Mouse (Mus musculus): ENCODE measurements around the gene Kif26b. TPM values are rescaled to one million over a fixed set of nuclear protein-coding genes. Genes with fewer than 3 reads are reported as not detected.

Kif26b gene
- polyA plus RNA-seq, 1 experiment from 2014 or later = 7.6 TPM

- 85% methylated on average over 4 of the region's 4 CpGs for WGBS
- Histone ChIP-seq H3K27me3 (ENCODE audit: control insufficient read depth, insufficient read depth, low read length) (no peaks in the 10 kb centered on the region), H3K9me3 (ENCODE audit: control insufficient read depth, low read depth, low read length) (no peaks in the 10 kb centered on the region), H3K4me1 (ENCODE audit: control insufficient read depth, insufficient read depth, low read length) (0 out of 2 replicates have a peak, but pooled peaks cover 3% of the 10 kb centered on the region), H3K27ac (ENCODE audit: low read length) (no peak overlapping the region), H3K4me3 (ENCODE audit: low read depth, low read length) (no peak overlapping the region), H3K9ac (replicated peaks; ENCODE audit: low read depth, low read length) (no peak overlapping the region), H3K36me3 (ENCODE audit: control insufficient read depth, insufficient read depth, low read length) (no peaks in the 10 kb centered on the region), H3K4me2 (replicated peaks; ENCODE audit: low read depth, low read length) (no peak overlapping the region)
- ATAC-seq (ENCODE audit: insufficient number of reproducible peaks, insufficient read depth, low FRiP score, low read depth) = no peak
Measured at GRCm38 (mm10) chr1:178549576-178549975, 20.7 kb downstream of the Kif26b start.

- no peak overlapping the region for H3K9ac ChIP-seq (replicated peaks; ENCODE audit: low read depth, low read length)
- WGBS = 93% methylated on average over 5 of the region's 5 CpGs
- H3K27ac ChIP-seq (ENCODE audit: low read length) = no peak overlapping the region
- H3K4me3 ChIP-seq (ENCODE audit: low read depth, low read length) = no peak overlapping the region
- H3K4me1 ChIP-seq (ENCODE audit: control insufficient read depth, insufficient read depth, low read length) = 0 out of 2 replicates have a peak, but pooled peaks cover 3% of the 10 kb centered on the region
- no peak for ATAC-seq (ENCODE audit: insufficient number of reproducible peaks, insufficient read depth, low FRiP score, low read depth)
- no peak overlapping the region for H3K4me2 ChIP-seq (replicated peaks; ENCODE audit: low read depth, low read length)
- no peaks in the 10 kb centered on the region for H3K27me3 ChIP-seq (ENCODE audit: control insufficient read depth, insufficient read depth, low read length)
- H3K36me3 ChIP-seq (ENCODE audit: control insufficient read depth, insufficient read depth, low read length) = no peaks in the 10 kb centered on the region
- no peaks in the 10 kb centered on the region for H3K9me3 ChIP-seq (ENCODE audit: control insufficient read depth, low read depth, low read length)
Measured at GRCm38 (mm10) chr1:178550477-178551047, 21.6 kb downstream of the Kif26b start.

- H3K4me3 ChIP-seq (ENCODE audit: low read depth, low read length) = no peak overlapping the region
- no peaks in the 10 kb centered on the region for H3K27me3 ChIP-seq (ENCODE audit: control insufficient read depth, insufficient read depth, low read length)
- H3K9me3 ChIP-seq (ENCODE audit: control insufficient read depth, low read depth, low read length) = no peaks in the 10 kb centered on the region
- ATAC-seq (ENCODE audit: insufficient number of reproducible peaks, insufficient read depth, low FRiP score, low read depth) = no peak
- WGBS = 87% methylated on average over 6 of the region's 6 CpGs
- no peaks in the 10 kb centered on the region for H3K36me3 ChIP-seq (ENCODE audit: control insufficient read depth, insufficient read depth, low read length)
- 0 out of 2 replicates have a peak, but pooled peaks cover 3% of the 10 kb centered on the region for H3K4me1 ChIP-seq (ENCODE audit: control insufficient read depth, insufficient read depth, low read length)
- no peak overlapping the region for H3K27ac ChIP-seq (ENCODE audit: low read length)
- H3K9ac ChIP-seq (replicated peaks; ENCODE audit: low read depth, low read length) = no peak overlapping the region
- H3K4me2 ChIP-seq (replicated peaks; ENCODE audit: low read depth, low read length) = no peak overlapping the region
Measured at GRCm38 (mm10) chr1:178552278-178552897, 23.5 kb downstream of the Kif26b start.

GRCm38 (mm10) chr1:178552898-178553284, 24.0 kb downstream of the Kif26b start:
- H3K4me1 ChIP-seq (ENCODE audit: control insufficient read depth, insufficient read depth, low read length) = 0 out of 2 replicates have a peak, but pooled peaks cover 3% of the 10 kb centered on the region
- no peak for ATAC-seq (ENCODE audit: insufficient number of reproducible peaks, insufficient read depth, low FRiP score, low read depth)
- no peak overlapping the region for H3K27ac ChIP-seq (ENCODE audit: low read length)
- H3K27me3 ChIP-seq (ENCODE audit: control insufficient read depth, insufficient read depth, low read length) = no peaks in the 10 kb centered on the region
- H3K4me3 ChIP-seq (ENCODE audit: low read depth, low read length) = no peak overlapping the region
- no peaks in the 10 kb centered on the region for H3K9me3 ChIP-seq (ENCODE audit: control insufficient read depth, low read depth, low read length)
- no peak overlapping the region for H3K4me2 ChIP-seq (replicated peaks; ENCODE audit: low read depth, low read length)
- H3K36me3 ChIP-seq (ENCODE audit: control insufficient read depth, insufficient read depth, low read length) = no peaks in the 10 kb centered on the region
- H3K9ac ChIP-seq (replicated peaks; ENCODE audit: low read depth, low read length) = no peak overlapping the region
- 53% methylated on average over 10 of the region's 10 CpGs for WGBS

- H3K9me3 ChIP-seq (ENCODE audit: control insufficient read depth, low read depth, low read length) = peaks cover 8% of the 10 kb centered on the region; the same call in 1 of the 2 replicates
- WGBS = 94% methylated on average over 8 of the region's 8 CpGs
- H3K9ac ChIP-seq (replicated peaks; ENCODE audit: low read depth, low read length) = no peak overlapping the region
- 0 out of 2 replicates have a peak, but pooled peaks cover 3% of the 10 kb centered on the region for H3K4me1 ChIP-seq (ENCODE audit: control insufficient read depth, insufficient read depth, low read length)
- no peaks in the 10 kb centered on the region for H3K27me3 ChIP-seq (ENCODE audit: control insufficient read depth, insufficient read depth, low read length)
- no peak overlapping the region for H3K4me3 ChIP-seq (ENCODE audit: low read depth, low read length)
- no peaks in the 10 kb centered on the region for H3K36me3 ChIP-seq (ENCODE audit: control insufficient read depth, insufficient read depth, low read length)
- ATAC-seq (ENCODE audit: insufficient number of reproducible peaks, insufficient read depth, low FRiP score, low read depth) = no peak
- H3K4me2 ChIP-seq (replicated peaks; ENCODE audit: low read depth, low read length) = no peak overlapping the region
- no peak overlapping the region for H3K27ac ChIP-seq (ENCODE audit: low read length)
Measured at GRCm38 (mm10) chr1:178556226-178556625, 27.3 kb downstream of the Kif26b start.

GRCm38 (mm10) chr1:178560043-178560442, 31.1 kb downstream of the Kif26b start:
- no peaks in the 10 kb centered on the region for H3K36me3 ChIP-seq (ENCODE audit: control insufficient read depth, insufficient read depth, low read length)
- no peak for ATAC-seq (ENCODE audit: insufficient number of reproducible peaks, insufficient read depth, low FRiP score, low read depth)
- peaks cover 9% of the 10 kb centered on the region for H3K4me1 ChIP-seq (ENCODE audit: control insufficient read depth, insufficient read depth, low read length)
- H3K9ac ChIP-seq (replicated peaks; ENCODE audit: low read depth, low read length) = no peak overlapping the region
- no peaks in the 10 kb centered on the region for H3K27me3 ChIP-seq (ENCODE audit: control insufficient read depth, insufficient read depth, low read length)
- H3K27ac ChIP-seq (ENCODE audit: low read length) = no peak overlapping the region
- no peak overlapping the region for H3K4me3 ChIP-seq (ENCODE audit: low read depth, low read length)
- 100% methylated on average over 1 of the region's 1 CpGs for WGBS
- H3K9me3 ChIP-seq (ENCODE audit: control insufficient read depth, low read depth, low read length) = peaks cover 8% of the 10 kb centered on the region; the same call in 1 of the 2 replicates
- no peak overlapping the region for H3K4me2 ChIP-seq (replicated peaks; ENCODE audit: low read depth, low read length)

GRCm38 (mm10) chr1:178563834-178564233, 34.9 kb downstream of the Kif26b start:
- no peaks in the 10 kb centered on the region for H3K36me3 ChIP-seq (ENCODE audit: control insufficient read depth, insufficient read depth, low read length)
- H3K9ac ChIP-seq (replicated peaks; ENCODE audit: low read depth, low read length) = no peak overlapping the region
- WGBS = 80% methylated on average over 2 of the region's 2 CpGs
- no peak for ATAC-seq (ENCODE audit: insufficient number of reproducible peaks, insufficient read depth, low FRiP score, low read depth)
- H3K27ac ChIP-seq (ENCODE audit: low read length) = no peak overlapping the region
- H3K27me3 ChIP-seq (ENCODE audit: control insufficient read depth, insufficient read depth, low read length) = no peaks in the 10 kb centered on the region
- H3K4me3 ChIP-seq (ENCODE audit: low read depth, low read length) = no peak overlapping the region
- H3K4me2 ChIP-seq (replicated peaks; ENCODE audit: low read depth, low read length) = no peak overlapping the region
- peaks cover 14% of the 10 kb centered on the region for H3K4me1 ChIP-seq (ENCODE audit: control insufficient read depth, insufficient read depth, low read length)
- peaks cover 8% of the 10 kb centered on the region; the same call in 1 of the 2 replicates for H3K9me3 ChIP-seq (ENCODE audit: control insufficient read depth, low read depth, low read length)

GRCm38 (mm10) chr1:178564800-178565199, 35.9 kb downstream of the Kif26b start:
- Histone ChIP-seq H3K9ac (replicated peaks; ENCODE audit: low read depth, low read length) (no peak overlapping the region), H3K27me3 (ENCODE audit: control insufficient read depth, insufficient read depth, low read length) (no peaks in the 10 kb centered on the region), H3K4me1 (ENCODE audit: control insufficient read depth, insufficient read depth, low read length) (peaks cover 14% of the 10 kb centered on the region), H3K4me2 (replicated peaks; ENCODE audit: low read depth, low read length) (no peak overlapping the region), H3K9me3 (ENCODE audit: control insufficient read depth, low read depth, low read length) (peaks cover 4% of the 10 kb centered on the region; the same call in 1 of the 2 replicates), H3K36me3 (ENCODE audit: control insufficient read depth, insufficient read depth, low read length) (no peaks in the 10 kb centered on the region), H3K27ac (ENCODE audit: low read length) (no peak overlapping the region), H3K4me3 (ENCODE audit: low read depth, low read length) (no peak overlapping the region)
- 43% methylated on average over 4 of the region's 4 CpGs for WGBS
- peak; percentile 63; the same call in 1 of the 2 replicates for ATAC-seq (ENCODE audit: insufficient number of reproducible peaks, insufficient read depth, low FRiP score, low read depth)

Data from stomach, embryonic 14.5 days (tissue).